Mouse (Mus musculus): ENCODE results near the gene Ostm1. TPM values are rescaled to one million over a fixed set of nuclear protein-coding genes. Genes with fewer than 3 reads are reported as not detected.

Gene Ostm1
- polyA plus RNA-seq, 1 experiment from 2014 or later, result 23.9 TPM

- H3K4me1 ChIP-seq (ENCODE audit: insufficient read depth, low read depth, low read length), result peaks cover 12% of the 10 kb centered on the region; the same call in 1 of the 2 replicates
- peak overlapping the region; percentile 57 for H3K4me3 ChIP-seq (ENCODE audit: low read depth, low read length)
- TF ChIP-seq EP300 (IDR thresholded peaks at IDR 0.05), result no peak
- peaks cover 61% of the 10 kb centered on the region for H3K27me3 ChIP-seq (replicated peaks; ENCODE audit: insufficient read depth, low read length)
- WGBS, result under 1% methylated on average over 42 of the region's 42 CpGs
- H3K36me3 ChIP-seq (ENCODE audit: insufficient read depth, low read length), result no peaks in the 10 kb centered on the region
- H3K9me3 ChIP-seq (ENCODE audit: low read length), result no peaks in the 10 kb centered on the region
- DNase-seq (ENCODE audit: low spot score), result no peak
- peak overlapping the region; percentile 68 for H3K4me2 ChIP-seq (replicated peaks; ENCODE audit: low read depth, low read length)
- ATAC-seq, result no peak
- no peak overlapping the region for H3K9ac ChIP-seq (replicated peaks; ENCODE audit: low read depth)
- no peak overlapping the region for H3K27ac ChIP-seq (ENCODE audit: low read length)
Observed at GRCm38 (mm10) chr10:42631754-42632452, 48.3 kb downstream of the Ostm1 start.

- H3K27ac ChIP-seq (ENCODE audit: low read length), result no peak overlapping the region
- 2% methylated on average over 38 of the region's 39 CpGs for WGBS
- peaks cover 69% of the 10 kb centered on the region for H3K27me3 ChIP-seq (replicated peaks; ENCODE audit: insufficient read depth, low read length)
- ATAC-seq (no peak), DNase-seq (ENCODE audit: low spot score) (no peak)
- TF ChIP-seq EP300 (IDR thresholded peaks at IDR 0.05) (no peak), CTCF (IDR thresholded peaks at IDR 0.05) (no peak)
- no peaks in the 10 kb centered on the region for H3K9me3 ChIP-seq (ENCODE audit: low read length)
- peak overlapping the region; percentile 57 for H3K4me3 ChIP-seq (ENCODE audit: low read depth, low read length)
- 0 out of 2 replicates have a peak overlapping the region, but pooled peaks have one; percentile 16 for H3K9ac ChIP-seq (replicated peaks; ENCODE audit: low read depth)
- H3K4me1 ChIP-seq (ENCODE audit: insufficient read depth, low read depth, low read length), result peaks cover 14% of the 10 kb centered on the region; the same call in 1 of the 2 replicates
- H3K4me2 ChIP-seq (replicated peaks; ENCODE audit: low read depth, low read length), result peak overlapping the region; percentile 68
- H3K36me3 ChIP-seq (ENCODE audit: insufficient read depth, low read length), result no peaks in the 10 kb centered on the region
Observed at GRCm38 (mm10) chr10:42632453-42633360, 49.1 kb downstream of the Ostm1 start.

- Histone ChIP-seq H3K27ac (ENCODE audit: low read length) (no peak overlapping the region), H3K9ac (replicated peaks; ENCODE audit: low read depth) (0 out of 2 replicates have a peak overlapping the region, but pooled peaks have one; percentile 16), H3K4me2 (replicated peaks; ENCODE audit: low read depth, low read length) (peak overlapping the region; percentile 68), H3K9me3 (ENCODE audit: low read length) (no peaks in the 10 kb centered on the region), H3K36me3 (ENCODE audit: insufficient read depth, low read length) (no peaks in the 10 kb centered on the region), H3K4me1 (ENCODE audit: insufficient read depth, low read depth, low read length) (peaks cover 14% of the 10 kb centered on the region; the same call in 1 of the 2 replicates), H3K4me3 (ENCODE audit: low read depth, low read length) (peak overlapping the region; percentile 57), H3K27me3 (replicated peaks; ENCODE audit: insufficient read depth, low read length) (peaks cover 70% of the 10 kb centered on the region)
- DNase-seq (ENCODE audit: low spot score) (no peak), ATAC-seq (no peak)
- TF ChIP-seq CTCF (IDR thresholded peaks at IDR 0.05) (no peak), EP300 (IDR thresholded peaks at IDR 0.05) (no peak)
- WGBS, result 9% methylated on average over 23 of the region's 23 CpGs
Observed at GRCm38 (mm10) chr10:42633361-42634121, 49.9 kb downstream of the Ostm1 start.

GRCm38 (mm10) chr10:42634122-42634720, 50.6 kb downstream of the Ostm1 start:
- H3K9ac ChIP-seq (replicated peaks; ENCODE audit: low read depth), result no peak overlapping the region
- DNase-seq (ENCODE audit: low spot score) (no peak), ATAC-seq (no peak)
- 4% methylated on average over 8 of the region's 8 CpGs for WGBS
- H3K4me1 ChIP-seq (ENCODE audit: insufficient read depth, low read depth, low read length), result peaks cover 14% of the 10 kb centered on the region; the same call in 1 of the 2 replicates
- no peak overlapping the region; the same call in 1 of the 2 replicates for H3K4me2 ChIP-seq (replicated peaks; ENCODE audit: low read depth, low read length)
- H3K27ac ChIP-seq (ENCODE audit: low read length), result no peak overlapping the region
- H3K4me3 ChIP-seq (ENCODE audit: low read depth, low read length), result peak overlapping the region; percentile 57
- no peak for TF ChIP-seq EP300 (IDR thresholded peaks at IDR 0.05)
- peak; percentile 43 for TF ChIP-seq CTCF (IDR thresholded peaks at IDR 0.05)
- peaks cover 69% of the 10 kb centered on the region for H3K27me3 ChIP-seq (replicated peaks; ENCODE audit: insufficient read depth, low read length)
- H3K36me3 ChIP-seq (ENCODE audit: insufficient read depth, low read length), result no peaks in the 10 kb centered on the region
- no peaks in the 10 kb centered on the region for H3K9me3 ChIP-seq (ENCODE audit: low read length)

- ATAC-seq, result no peak
- DNase-seq (ENCODE audit: low spot score), result no peak
- Histone ChIP-seq H3K27ac (ENCODE audit: low read length) (no peak overlapping the region), H3K36me3 (ENCODE audit: insufficient read depth, low read length) (no peaks in the 10 kb centered on the region), H3K4me2 (replicated peaks; ENCODE audit: low read depth, low read length) (no peak overlapping the region; the same call in 1 of the 2 replicates), H3K4me1 (ENCODE audit: insufficient read depth, low read depth, low read length) (peaks cover 14% of the 10 kb centered on the region; the same call in 1 of the 2 replicates), H3K9ac (replicated peaks; ENCODE audit: low read depth) (no peak overlapping the region), H3K4me3 (ENCODE audit: low read depth, low read length) (no peak overlapping the region), H3K9me3 (ENCODE audit: low read length) (no peaks in the 10 kb centered on the region), H3K27me3 (replicated peaks; ENCODE audit: insufficient read depth, low read length) (peaks cover 65% of the 10 kb centered on the region)
- WGBS, result 3% methylated on average over 11 of the region's 11 CpGs
- TF ChIP-seq CTCF (IDR thresholded peaks at IDR 0.05), result no peak
- no peak for TF ChIP-seq EP300 (IDR thresholded peaks at IDR 0.05)
Observed at GRCm38 (mm10) chr10:42635046-42635445, 51.4 kb downstream of the Ostm1 start.
